In the genomic region with DNA sequence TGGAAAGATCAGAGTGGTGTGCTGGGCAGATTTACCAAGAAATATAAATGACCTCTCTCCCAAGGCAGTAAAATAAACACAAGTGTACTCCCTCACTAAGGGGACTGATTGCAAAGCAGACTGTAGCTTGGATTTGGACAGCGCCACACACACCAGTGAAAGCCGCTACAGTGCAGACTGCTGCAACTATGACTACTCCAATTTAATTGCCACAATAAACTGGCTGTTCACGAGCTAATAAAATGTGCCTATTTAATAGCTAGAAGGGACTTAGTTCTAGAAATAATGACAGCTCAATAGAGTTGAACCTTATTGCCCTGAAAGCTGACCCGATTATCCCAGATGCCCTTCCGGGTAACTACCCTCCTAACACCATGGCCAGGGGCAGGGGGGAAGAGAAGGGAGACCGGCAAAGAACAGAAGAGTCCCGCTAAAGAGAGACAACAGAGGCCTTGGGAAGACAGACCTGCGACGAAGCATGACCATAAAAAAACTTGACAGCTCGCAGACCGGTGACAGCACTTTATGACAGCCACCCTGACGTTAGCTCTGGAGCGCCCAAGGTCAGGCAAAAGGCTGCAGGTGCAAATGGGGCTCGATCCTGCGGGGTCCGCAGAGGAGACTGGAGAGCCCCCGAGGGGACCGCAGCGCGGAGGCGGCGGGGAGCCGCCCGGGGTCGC, we compare ENCODE assay signal across 8 mouse cellular contexts. TPM values are rescaled to one million over a fixed set of nuclear protein-coding genes. Genes with fewer than 3 reads are reported as not detected.
DNase-seq lines count a peak whose midpoint lies in the region; ATAC-seq and TF ChIP-seq lines count a peak whose summit lies in the region.

No protein-coding gene starts in this region.

- WGBS in heart, embryonic 11.5 days (ENCODE audit: insufficient replicate concordance), result 7% methylated on average over 22 of the region's 25 CpGs
- WGBS in limb, embryonic 14.5 days, result 4% methylated on average over 14 of the region's 25 CpGs
- 1% methylated on average over 25 of the region's 25 CpGs for WGBS in stomach, postnatal 0 days

- H3K4me2 ChIP-seq in heart, embryonic 11.5 days, result peak overlapping the region; percentile 79
- H3K4me2 ChIP-seq in CH12.LX (ENCODE audit: insufficient read depth, low read depth, poor library complexity, severe bottlenecking), result peak overlapping the region; percentile 76
- peak overlapping the region; percentile 81 for H3K4me2 ChIP-seq in limb, embryonic 14.5 days (replicated peaks; ENCODE audit: low read depth, low read length, severe bottlenecking)
- H3K4me2 ChIP-seq in stomach, postnatal 0 days (replicated peaks; ENCODE audit: low read depth), result peak overlapping the region; percentile 93

- dilution Hi-C loops in CH12.LX (cut with MboI; ENCODE audit: extremely low pct_ligation_motif_present, extremely low pct_unique_long_range_greater_than_20kb, low sequenced_read_pairs), result no loop called here

- no peak for TF ChIP-seq POLR2A in CH12.LX (IDR thresholded peaks at IDR 0.05; ENCODE audit: low read depth, low read length)
- TF ChIP-seq POLR2A in limb, embryonic 14.5 days (IDR thresholded peaks at IDR 0.05; ENCODE audit: borderline replicate concordance, extremely low read depth, insufficient read depth, insufficient read length), result no peak

- no peaks in the 10 kb centered on the region for H3K36me3 ChIP-seq in heart, embryonic 11.5 days (ENCODE audit: control insufficient read depth, insufficient read depth, low read length)
- peaks cover 3 to 45% of the 10 kb centered on the region in 2 experiments for H3K36me3 ChIP-seq in CH12.LX (replicated peaks in 1 of 2; ENCODE audit: control insufficient read depth in 1 of 2, insufficient read depth in 1 of 2, low read length in 1 of 2)
- peaks cover 15% of the 10 kb centered on the region for H3K36me3 ChIP-seq in erythroblast, embryonic 14.5 days (ENCODE audit: control insufficient read depth)
- H3K36me3 ChIP-seq in limb, embryonic 14.5 days (ENCODE audit: control insufficient read depth, insufficient read depth, low read length), result peaks cover 4% of the 10 kb centered on the region
- H3K36me3 ChIP-seq in stomach, postnatal 0 days (ENCODE audit: control insufficient read depth, insufficient read depth, low read length), result no peaks in the 10 kb centered on the region

- no peak for TF ChIP-seq RAD21 in CH12.LX (IDR thresholded peaks at IDR 0.05; ENCODE audit: low read depth, low read length)

- in situ Hi-C loops in CH12.LX (cut with MboI; ENCODE audit: low pct_ligation_motif_present, low pct_unique_long_range_greater_than_20kb, low sequenced_read_pairs), result no loop called here

- no peak for DNase-seq in heart, adult 11 months
- no peak for DNase-seq in CH12.LX (ENCODE audit: extremely low read depth)
- DNase-seq in limb, embryonic 14.5 days (ENCODE audit: low spot score), result peak; percentile 42
- no peak for DNase-seq in stomach, postnatal 0 days (ENCODE audit: low spot score)
- no peak for DNase-seq in cerebellum, postnatal 4 days (ENCODE audit: low spot score in 2 of 2)
- DNase-seq in T-cell, adult 2 months (ENCODE audit: low spot score), result no peak

- peak overlapping the region; percentile 91 for H3K9ac ChIP-seq in heart, embryonic 11.5 days (ENCODE audit: low read depth, low read length)
- peak overlapping the region; percentile 71 for H3K9ac ChIP-seq in CH12.LX (ENCODE audit: insufficient read depth, low read depth)
- H3K9ac ChIP-seq in limb, embryonic 14.5 days (ENCODE audit: low read depth, low read length, severe bottlenecking), result peak overlapping the region; percentile 79
- H3K9ac ChIP-seq in stomach, postnatal 0 days (ENCODE audit: low read length), result peak overlapping the region; percentile 85

- no peak for TF ChIP-seq CTCF in CH12.LX (conservative IDR thresholded peaks at IDR 0.05 in 1 of 2, IDR thresholded peaks at IDR 0.05 in 1 of 2; ENCODE audit: low read depth in 2 of 2, low read length in 2 of 2)
- TF ChIP-seq CTCF in stomach, postnatal 0 days (IDR thresholded peaks at IDR 0.05; ENCODE audit: low read depth), result no peak

- H3K9me3 ChIP-seq in heart, embryonic 11.5 days (replicated peaks; ENCODE audit: control insufficient read depth, low read length), result no peaks in the 10 kb centered on the region
- H3K9me3 ChIP-seq in CH12.LX (replicated peaks; ENCODE audit: low read length), result no peaks in the 10 kb centered on the region
- H3K9me3 ChIP-seq in erythroblast, embryonic 14.5 days (ENCODE audit: control insufficient read depth, low read length), result no peaks in the 10 kb centered on the region
- no peaks in the 10 kb centered on the region for H3K9me3 ChIP-seq in limb, embryonic 14.5 days (ENCODE audit: control insufficient read depth, low read length)
- no peaks in the 10 kb centered on the region for H3K9me3 ChIP-seq in stomach, postnatal 0 days (ENCODE audit: control insufficient read depth, low read length)

- peaks cover 22% of the 10 kb centered on the region; the same call in 1 of the 2 replicates for H3K79me2 ChIP-seq in CH12.LX (replicated peaks; ENCODE audit: control insufficient read depth, extremely low read depth, insufficient read depth, poor library complexity, severe bottlenecking)

- ATAC-seq in heart, embryonic 11.5 days (replicated peaks; ENCODE audit: insufficient number of reproducible peaks, low FRiP score, low TSS enrichment), result no peak; the same call in 1 of the 2 replicates
- ATAC-seq in limb, embryonic 14.5 days (ENCODE audit: low FRiP score, low read depth), result peak; percentile 13; the same call in 1 of the 2 replicates
- ATAC-seq in stomach, postnatal 0 days (ENCODE audit: low FRiP score, low TSS enrichment), result no peak; the same call in 1 of the 2 replicates

- no peaks in the 10 kb centered on the region for H3K27me3 ChIP-seq in heart, embryonic 11.5 days (ENCODE audit: control insufficient read depth, insufficient read depth, low read length)
- no peaks in the 10 kb centered on the region for H3K27me3 ChIP-seq in CH12.LX (replicated peaks)
- H3K27me3 ChIP-seq in erythroblast, embryonic 14.5 days (ENCODE audit: control insufficient read depth), result no peaks in the 10 kb centered on the region
- no peaks in the 10 kb centered on the region for H3K27me3 ChIP-seq in limb, embryonic 14.5 days (ENCODE audit: control insufficient read depth, insufficient read depth, low read length)
- H3K27me3 ChIP-seq in stomach, postnatal 0 days (ENCODE audit: control insufficient read depth, insufficient read depth, low read length), result no peaks in the 10 kb centered on the region

- peak overlapping the region; percentile 81; the same call in 1 of the 2 replicates for H3K27ac ChIP-seq in heart, embryonic 11.5 days (ENCODE audit: low read depth, low read length)
- H3K27ac ChIP-seq in CH12.LX (ENCODE audit: insufficient read depth, low read depth), result no peak overlapping the region
- H3K27ac ChIP-seq in limb, embryonic 14.5 days (replicated peaks; ENCODE audit: low read depth, low read length), result peak overlapping the region; percentile 83; the same call in 1 of the 2 replicates
- H3K27ac ChIP-seq in stomach, postnatal 0 days (replicated peaks), result peak overlapping the region; percentile 95

- H3K4me1 ChIP-seq in heart, embryonic 11.5 days (ENCODE audit: control insufficient read depth, insufficient read depth, low read length), result peaks cover 16% of the 10 kb centered on the region
- H3K4me1 ChIP-seq in CH12.LX (ENCODE audit: control insufficient read depth in 1 of 2, insufficient read depth in 2 of 2), result peaks cover 5 to 32% of the 10 kb centered on the region in 2 experiments
- H3K4me1 ChIP-seq in erythroblast, embryonic 14.5 days (ENCODE audit: control insufficient read depth), result peaks cover 52% of the 10 kb centered on the region
- peaks cover 19% of the 10 kb centered on the region for H3K4me1 ChIP-seq in limb, embryonic 14.5 days (ENCODE audit: control insufficient read depth, insufficient read depth, low read length)
- peaks cover 9% of the 10 kb centered on the region; the same call in 1 of the 2 replicates for H3K4me1 ChIP-seq in stomach, postnatal 0 days (replicated peaks; ENCODE audit: control insufficient read depth, insufficient read depth)

- no peak for TF ChIP-seq EP300 in CH12.LX (IDR thresholded peaks at IDR 0.05; ENCODE audit: low read length)
- no peak for TF ChIP-seq EP300 in stomach, postnatal 0 days (optimal IDR thresholded peaks at IDR 0.05)

- H3K4me3 ChIP-seq in heart, embryonic 11.5 days (ENCODE audit: low read depth, low read length), result peak overlapping the region; percentile 99
- H3K4me3 ChIP-seq in CH12.LX (replicated peaks in 1 of 3; ENCODE audit: low read depth in 2 of 3, low read length in 2 of 3, poor library complexity in 1 of 3), result peak overlapping the region; percentile 78 to 87 (median 82)
- peak overlapping the region; percentile 89 for H3K4me3 ChIP-seq in erythroblast, embryonic 14.5 days (replicated peaks)
- peak overlapping the region; percentile 92 for H3K4me3 ChIP-seq in limb, embryonic 14.5 days (replicated peaks; ENCODE audit: low read length)
- peak overlapping the region; percentile 90 for H3K4me3 ChIP-seq in stomach, postnatal 0 days (ENCODE audit: low read depth, low read length)

TF ChIP-seq in CH12.LX, 34 proteins besides CTCF, POLR2A, EP300 and RAD21 (continues in another document):
- TF ChIP-seq NRF1 (IDR thresholded peaks at IDR 0.05; ENCODE audit: low read depth, low read length) (no peak), UBTF (IDR thresholded peaks at IDR 0.05; ENCODE audit: low read depth, low read length) (no peak), MEF2A (IDR thresholded peaks at IDR 0.05; ENCODE audit: borderline replicate concordance, low read depth, low read length) (no peak), KAT2A (IDR thresholded peaks at IDR 0.05; ENCODE audit: insufficient replicate concordance, low read length) (no peak), ZC3H11A (IDR thresholded peaks at IDR 0.05; ENCODE audit: low read depth, low read length) (no peak)

RNA-seq across cellular contexts. Expression of gene Zdhhc7, which starts 0.8 kb away (rescaled TPM):
- 24.7 and 29.1 TPM in 2 replicates for polyA plus RNA-seq in heart, embryonic 11.5 days (2014; fragmentation: Nextera tagmentation; extraction: Ambion mirVana)
- total RNA-seq in CH12.LX (2012; rRNA removed) (26.3 and 30.9 TPM in 2 replicates), CH12.LX (2014; rRNA removed) (18.3 and 18.5 TPM in 2 replicates)
- 22.7 and 23.7 TPM in 2 replicates for polyA plus RNA-seq in CH12.LX (2012; ENCODE audit: insufficient read length, low read depth)
- 1.8 and 4.0 TPM in 2 replicates for polyA plus RNA-seq in erythroblast, embryonic 14.5 days (2012)
- 38.2 and 44.8 TPM in 2 replicates for polyA plus RNA-seq in limb, embryonic 14.5 days (2012; rRNA removed)
- 29.7 and 33.1 TPM in 2 replicates for polyA plus RNA-seq in limb, embryonic 14.5 days (2014; fragmentation: Nextera tagmentation; extraction: Ambion mirVana)
- polyA plus RNA-seq in stomach, postnatal 0 days (2015; fragmentation: Nextera tagmentation; extraction: Ambion mirVana), result 24.3 and 24.4 TPM in 2 replicates

RNA-seq across cellular contexts. Expression of gene 6430548M08Rik, which starts 13.4 kb away (rescaled TPM):
- 8.4 and 13.5 TPM in 2 replicates for polyA plus RNA-seq in heart, embryonic 11.5 days (2014; fragmentation: Nextera tagmentation; extraction: Ambion mirVana)
- total RNA-seq in CH12.LX (2012; rRNA removed) (0.13 and 0.17 TPM in 2 replicates), CH12.LX (2014; rRNA removed) (not detected in 2 replicates)
- polyA plus RNA-seq in CH12.LX (2012; ENCODE audit: insufficient read length, low read depth), result not detected in 2 replicates
- 0.01 TPM in 2 replicates for polyA plus RNA-seq in erythroblast, embryonic 14.5 days (2012)
- polyA plus RNA-seq in limb, embryonic 14.5 days (2012; rRNA removed), result 4.1 and 4.2 TPM in 2 replicates
- polyA plus RNA-seq in limb, embryonic 14.5 days (2014; fragmentation: Nextera tagmentation; extraction: Ambion mirVana), result 4.0 and 6.6 TPM in 2 replicates
- 13.2 and 13.8 TPM in 2 replicates for polyA plus RNA-seq in stomach, postnatal 0 days (2015; fragmentation: Nextera tagmentation; extraction: Ambion mirVana)
